ENCODE assay signal across 9 mouse cellular contexts in the genomic region with DNA sequence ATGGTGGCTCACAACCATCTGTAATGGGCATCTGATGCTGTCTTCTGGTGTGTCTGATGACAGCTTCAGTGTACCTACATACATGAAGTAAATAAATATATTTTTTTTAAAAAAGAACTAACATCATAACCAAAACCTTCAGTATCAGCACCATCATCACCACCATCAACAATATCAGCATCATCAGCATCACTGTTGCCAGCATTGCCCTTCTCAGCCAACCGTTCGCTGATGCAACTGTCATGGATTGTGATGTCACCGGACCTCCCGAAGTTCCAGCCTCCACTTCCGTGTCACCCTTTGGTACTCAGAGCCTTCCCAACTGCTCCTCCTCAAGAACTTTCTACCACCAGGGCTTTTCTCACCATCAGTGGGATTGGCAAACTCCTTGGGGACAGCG. TPM values are rescaled to one million over a fixed set of nuclear protein-coding genes. Genes with fewer than 3 reads are reported as not detected.
DNase-seq lines count a peak whose midpoint lies in the region; ATAC-seq and TF ChIP-seq lines count a peak whose summit lies in the region.
"Had no signal": no experiment of that assay in that cellular context is flagged by ENCODE, and none has a peak within 500 bp of the region (broad histone marks: within the 10 kb centered on the region; RNA-seq: fewer than 3 reads in every experiment).

A gene (plus strand): TSS at position 301 of the 400 bp plus-strand sequence.

- no peak for ATAC-seq in hindbrain, embryonic 15.5 days (ENCODE audit: low FRiP score, low read depth)
- ATAC-seq in midbrain, embryonic 16.5 days: no peak

- no peaks in the 10 kb centered on the region for H3K27me3 ChIP-seq in hindbrain, embryonic 15.5 days
- H3K27me3 ChIP-seq in midbrain, embryonic 16.5 days (ENCODE audit: control insufficient read depth, insufficient read depth, low read depth, low read length): no peaks in the 10 kb centered on the region
- H3K27me3 ChIP-seq: liver, embryonic 13.5 days had no signal

- WGBS in hindbrain, embryonic 15.5 days: 94% methylated on average over 6 of the region's 6 CpGs
- WGBS in midbrain, embryonic 16.5 days: 92% methylated on average over 6 of the region's 6 CpGs

- no peaks in the 10 kb centered on the region for H3K4me1 ChIP-seq in cortical plate, adult 2 months (ENCODE audit: control insufficient read depth, insufficient read depth, low read length)
- no peaks in the 10 kb centered on the region for H3K4me1 ChIP-seq in hindbrain, embryonic 15.5 days (replicated peaks)
- no peaks in the 10 kb centered on the region for H3K4me1 ChIP-seq in midbrain, embryonic 16.5 days (ENCODE audit: control insufficient read depth, insufficient read depth, low read length)
- H3K4me1 ChIP-seq: liver, embryonic 13.5 days had no signal

- TF ChIP-seq POLR2A in cortical plate, adult 2 months (IDR thresholded peaks at IDR 0.05; ENCODE audit: extremely low read depth, insufficient read depth, low read length): no peak

- H3K36me3 ChIP-seq in hindbrain, embryonic 15.5 days: peaks cover 11% of the 10 kb centered on the region
- peaks cover 13% of the 10 kb centered on the region; the same call in 1 of the 2 replicates for H3K36me3 ChIP-seq in midbrain, embryonic 16.5 days (ENCODE audit: control insufficient read depth, insufficient read depth, low read length)
- H3K36me3 ChIP-seq: liver, embryonic 13.5 days had no signal

- H3K27ac ChIP-seq in cortical plate, adult 2 months (ENCODE audit: insufficient read depth, low read length): no peak within 1 kb of the TSS
- H3K27ac ChIP-seq in hindbrain, embryonic 15.5 days (replicated peaks): no peak within 1 kb of the TSS
- no peak within 1 kb of the TSS for H3K27ac ChIP-seq in midbrain, embryonic 16.5 days (ENCODE audit: low read length)
- H3K27ac ChIP-seq: liver, embryonic 13.5 days had no signal

- no peak within 1 kb of the TSS for H3K4me3 ChIP-seq in cortical plate, adult 2 months (ENCODE audit: insufficient read depth, low read length)
- no peak within 1 kb of the TSS for H3K4me3 ChIP-seq in hindbrain, embryonic 15.5 days
- H3K4me3 ChIP-seq in midbrain, embryonic 16.5 days (ENCODE audit: low read depth, low read length): no peak within 1 kb of the TSS
- H3K4me3 ChIP-seq: liver, embryonic 13.5 days had no signal

- H3K9ac ChIP-seq in hindbrain, embryonic 15.5 days: no peak within 1 kb of the TSS
- no peak within 1 kb of the TSS for H3K9ac ChIP-seq in midbrain, embryonic 16.5 days (ENCODE audit: low read depth, low read length)
- H3K9ac ChIP-seq: liver, embryonic 13.5 days had no signal

- no peak for DNase-seq in left cerebral cortex, adult 18-20 months (ENCODE audit: low spot score in 2 of 2)
- DNase-seq in left cerebral cortex, adult 9 months (ENCODE audit: low spot score in 2 of 2): no peak
- no peak for DNase-seq in MN1 (ENCODE audit: low spot score)
- DNase-seq in embryo, embryonic 9.5 days (ENCODE audit: extremely low spot score): no peak
- DNase-seq in spleen, adult 12 weeks (ENCODE audit: low spot score): no peak
- DNase-seq: liver, embryonic 13.5 days had no signal

- no peaks in the 10 kb centered on the region for H3K9me3 ChIP-seq in hindbrain, embryonic 15.5 days
- H3K9me3 ChIP-seq in midbrain, embryonic 16.5 days (replicated peaks; ENCODE audit: control insufficient read depth, low read length, poor library complexity, severe bottlenecking): no peaks in the 10 kb centered on the region
- H3K9me3 ChIP-seq: liver, embryonic 13.5 days had no signal

- H3K4me2 ChIP-seq in hindbrain, embryonic 15.5 days: no peak within 1 kb of the TSS
- no peak within 1 kb of the TSS for H3K4me2 ChIP-seq in midbrain, embryonic 16.5 days (ENCODE audit: low read length)
- H3K4me2 ChIP-seq: liver, embryonic 13.5 days had no signal

- TF ChIP-seq CTCF in cortical plate, adult 2 months (IDR thresholded peaks at IDR 0.05; ENCODE audit: extremely low read depth, insufficient read depth, low read length): no peak

RNA-seq across cellular contexts. Expression of the gene that starts here (rescaled TPM):
- 10 to 100 TPM; 34.9 to 36.9 TPM for total RNA-seq in left cerebral cortex, adult 18-20 months (2021)
- polyA plus RNA-seq in cortical plate, adult 2 months (2012; rRNA removed): 36.6 and 38.1 TPM in 2 replicates
- 17.0 and 18.5 TPM in 2 replicates for polyA plus RNA-seq in hindbrain, embryonic 15.5 days (2015; fragmentation: Nextera tagmentation; extraction: Ambion mirVana)
- 19.9 and 22.7 TPM in 2 replicates for polyA plus RNA-seq in midbrain, embryonic 16.5 days (2015; fragmentation: Nextera tagmentation; extraction: Ambion mirVana)
